Mouse (Mus musculus) macrophage (primary cell): ENCODE measurements around the gene Asna1. TPM values are rescaled to one million over a fixed set of nuclear protein-coding genes. Genes with fewer than 3 reads are reported as not detected.

Experiments used
- H3K27ac ChIP-seq: fragments of 350-480 bp; formaldehyde crosslinking; 2 replicates; pipeline ENCODE4 v1.9.0; 2021
- H3K36me3 ChIP-seq: fragments of 350-480 bp; formaldehyde crosslinking; 2 replicates; pipeline ENCODE4 v1.9.0; 2021; ENCODE audit errors: inconsistent target
- H3K4me3 ChIP-seq: fragments of 350-480 bp; formaldehyde crosslinking; 2 replicates; pipeline ENCODE4 v1.9.0; 2021; ENCODE audit errors: inconsistent target
- H3K79me2 ChIP-seq: fragments of 350-480 bp; formaldehyde crosslinking; 2 replicates; pipeline ENCODE4 v1.9.0; 2021; ENCODE audit errors: inconsistent target
- WGBS: methylation state at CpG from one replicate; pipeline ENCODE4 v1.1.7; 2026; ENCODE audit warnings: inconsistent platforms; ENCODE audit not compliant: missing documents; 5-methylcytosine and 5-hydroxymethylcytosine counted together
- polyA plus RNA-seq: library from polyadenylated mRNA; stranded (reverse); fragments of 250-400 nt; gene quantifications from 3 replicates; pipeline ENCODE4 v1.2.4, GENCODE M21; 2018; ENCODE audit warnings: inconsistent platforms

Gene Asna1
- polyA plus RNA-seq, 1 experiment from 2014 or later: 138 TPM

GRCm38 (mm10) chr8:84979599-84980421 is 45.3 kb downstream of the Asna1 start:
- Histone ChIP-seq H3K79me2 (peaks cover 18% of the 10 kb centered on the region), H3K36me3 (no peaks in the 10 kb centered on the region), H3K4me3 (peak overlapping the region; percentile 34; the same call in 1 of the 2 replicates), H3K27ac (peak overlapping the region; percentile 92)
- WGBS: 3% methylated on average over 35 of the region's 42 CpGs

- Histone ChIP-seq H3K36me3 (peaks cover 2% of the 10 kb centered on the region; the same call in 1 of the 2 replicates), H3K27ac (peak within 1 kb of the TSS; percentile 92), H3K79me2 (peaks cover 18% of the 10 kb centered on the region), H3K4me3 (peak within 1 kb of the TSS; percentile 78)
- WGBS: under 1% methylated on average over 56 of the region's 63 CpGs
Measured at GRCm38 (mm10) chr8:84978248-84978940, 46.7 kb downstream of the Asna1 start, which contains the start of gene Junb. Gene Junb, minus strand, starts transcription at chr8:84978718.

DNA sequence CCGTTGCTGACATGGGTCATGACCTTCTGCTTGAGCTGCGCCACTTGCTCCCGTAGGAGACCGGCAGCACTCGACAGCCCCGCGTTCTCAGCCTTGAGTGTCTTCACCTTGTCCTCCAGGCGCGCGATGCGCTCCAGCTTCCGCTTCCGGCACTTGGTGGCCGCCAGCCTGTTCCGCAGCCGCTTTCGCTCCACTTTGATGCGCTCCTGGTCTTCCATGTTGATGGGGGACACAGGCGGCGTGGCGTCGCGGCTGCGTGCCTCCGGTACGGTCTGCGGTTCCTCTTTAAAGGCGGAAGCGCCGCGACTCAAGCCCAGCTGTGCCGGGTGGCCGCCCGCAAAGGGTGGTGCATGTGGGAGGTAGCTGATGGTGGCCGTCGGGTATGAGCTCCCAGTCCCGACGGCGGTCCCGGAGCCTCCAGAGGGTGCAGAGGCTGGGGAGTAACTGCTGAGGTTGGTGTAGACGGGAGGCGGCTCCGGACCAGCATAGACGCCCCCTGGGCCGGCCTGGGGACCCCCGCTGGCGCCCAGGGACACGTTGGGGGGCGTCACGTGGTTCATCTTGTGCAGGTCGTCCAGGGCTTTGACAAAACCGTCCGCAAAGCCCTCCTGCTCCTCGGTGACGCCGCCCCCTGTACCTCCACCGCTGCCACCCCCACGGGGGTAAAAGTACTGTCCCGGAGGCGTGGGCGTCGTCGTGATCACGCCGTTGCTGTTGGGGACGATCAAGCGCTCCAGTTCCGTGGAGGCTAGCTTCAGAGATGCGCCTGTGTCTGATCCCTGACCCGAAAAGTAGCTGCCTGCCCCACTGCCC is 47.4 kb downstream of the Asna1 start:
- Histone ChIP-seq H3K79me2 (peaks cover 18% of the 10 kb centered on the region), H3K27ac (peak overlapping the region; percentile 86), H3K4me3 (peak overlapping the region; percentile 78), H3K36me3 (peaks cover 9% of the 10 kb centered on the region; the same call in 1 of the 2 replicates)
- under 1% methylated on average over 54 of the region's 70 CpGs for WGBS

DNA sequence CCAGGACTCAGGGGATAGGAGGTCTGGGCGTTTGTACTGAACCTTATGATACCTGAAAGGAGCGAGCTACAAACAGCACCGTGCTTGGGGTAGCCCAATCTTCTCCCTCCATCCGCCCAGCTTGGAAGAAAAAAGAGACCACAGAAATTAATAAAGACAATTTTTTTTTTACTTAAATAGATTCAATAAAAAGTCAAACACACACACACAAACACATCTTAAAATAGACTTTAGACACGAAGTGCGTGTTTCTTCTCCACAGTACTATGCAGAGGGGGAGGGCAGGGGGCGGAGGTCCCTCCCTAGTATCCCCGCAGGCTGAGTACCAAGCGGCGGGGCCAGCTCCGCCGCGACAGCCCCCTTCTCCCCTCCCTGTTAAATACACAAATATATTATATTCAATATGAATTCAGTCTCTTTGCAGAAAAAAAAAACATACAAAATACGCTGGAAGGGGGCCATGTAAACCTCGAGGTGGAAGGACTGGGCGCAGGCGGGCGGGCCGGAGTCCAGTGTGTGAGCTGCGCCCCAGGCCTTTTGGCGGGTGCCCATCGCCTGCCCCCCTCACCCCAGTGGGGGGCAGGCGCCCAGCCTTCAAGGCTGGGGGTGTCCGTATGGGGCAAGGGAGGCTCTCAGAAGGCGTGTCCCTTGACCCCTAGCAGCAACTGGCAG is 48.2 kb downstream of the Asna1 start:
- H3K79me2 ChIP-seq: peaks cover 18% of the 10 kb centered on the region
- peak overlapping the region; percentile 86 for H3K27ac ChIP-seq
- H3K4me3 ChIP-seq: peak overlapping the region; percentile 78
- peaks cover 16% of the 10 kb centered on the region for H3K36me3 ChIP-seq
- WGBS: 0% methylated on average over 19 of the region's 25 CpGs

- peaks cover 18% of the 10 kb centered on the region for H3K79me2 ChIP-seq
- 1% methylated on average over 40 of the region's 61 CpGs for WGBS
- H3K36me3 ChIP-seq: peaks cover 23% of the 10 kb centered on the region
- peak overlapping the region; percentile 78 for H3K4me3 ChIP-seq
- peak overlapping the region; percentile 86 for H3K27ac ChIP-seq
Measured at GRCm38 (mm10) chr8:84976031-84976762, 48.9 kb downstream of the Asna1 start.

GRCm38 (mm10) chr8:84975434-84975833 is 49.6 kb downstream of the Asna1 start:
- peaks cover 26% of the 10 kb centered on the region for H3K36me3 ChIP-seq
- H3K4me3 ChIP-seq: no peak overlapping the region
- peak overlapping the region; percentile 40; the same call in 1 of the 2 replicates for H3K27ac ChIP-seq
- WGBS: 35% methylated on average over 7 of the region's 7 CpGs
- peaks cover 24% of the 10 kb centered on the region for H3K79me2 ChIP-seq

- no peak overlapping the region; the same call in 1 of the 2 replicates for H3K4me3 ChIP-seq
- H3K36me3 ChIP-seq: peaks cover 26% of the 10 kb centered on the region
- H3K79me2 ChIP-seq: peaks cover 31% of the 10 kb centered on the region
- 65% methylated on average over 8 of the region's 8 CpGs for WGBS
- H3K27ac ChIP-seq: peak overlapping the region; percentile 28; the same call in 1 of the 2 replicates
Measured at GRCm38 (mm10) chr8:84974543-84975142, 50.4 kb downstream of the Asna1 start.

GRCm38 (mm10) chr8:84973803-84974542 is 51.1 kb downstream of the Asna1 start:
- WGBS: 72% methylated on average over 4 of the region's 4 CpGs
- H3K36me3 ChIP-seq: peaks cover 26% of the 10 kb centered on the region

GRCm38 (mm10) chr8:84973079-84973478 is 52.0 kb downstream of the Asna1 start:
- H3K4me3 ChIP-seq: no peak overlapping the region
- peaks cover 26% of the 10 kb centered on the region for H3K36me3 ChIP-seq
- H3K27ac ChIP-seq: no peak overlapping the region
- 93% methylated on average over 1 of the region's 1 CpGs for WGBS
- peaks cover 29% of the 10 kb centered on the region for H3K79me2 ChIP-seq

More at GRCm38 (mm10) chr8:84973803-84974542, 51.1 kb downstream of the Asna1 start:
- Histone ChIP-seq H3K27ac (no peak overlapping the region), H3K4me3 (no peak overlapping the region), H3K79me2 (peaks cover 31% of the 10 kb centered on the region)

DNA sequence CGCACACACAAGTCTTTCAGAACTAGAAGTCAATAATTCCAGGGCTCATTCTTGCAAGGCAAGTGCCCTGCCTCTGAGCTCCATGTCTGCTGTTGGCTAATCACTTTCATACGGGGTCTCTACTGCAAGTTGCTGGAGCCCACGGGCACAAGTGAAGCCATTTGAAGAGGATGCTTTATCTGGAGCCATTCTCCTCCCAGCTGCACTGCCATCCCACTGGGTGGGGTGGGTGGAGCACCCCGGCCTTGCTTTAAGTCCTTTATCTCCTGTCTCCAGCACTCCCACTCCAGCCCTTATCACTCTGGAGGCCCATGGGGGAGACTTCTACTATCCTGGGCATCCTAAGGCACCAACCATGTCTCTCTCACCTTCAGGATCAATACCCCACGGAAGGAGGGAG is 54.2 kb downstream of the Asna1 start:
- Histone ChIP-seq H3K36me3 (peaks cover 26% of the 10 kb centered on the region), H3K79me2 (peaks cover 13% of the 10 kb centered on the region), H3K27ac (no peak overlapping the region), H3K4me3 (no peak overlapping the region)
- 98% methylated on average over 5 of the region's 5 CpGs for WGBS

DNA sequence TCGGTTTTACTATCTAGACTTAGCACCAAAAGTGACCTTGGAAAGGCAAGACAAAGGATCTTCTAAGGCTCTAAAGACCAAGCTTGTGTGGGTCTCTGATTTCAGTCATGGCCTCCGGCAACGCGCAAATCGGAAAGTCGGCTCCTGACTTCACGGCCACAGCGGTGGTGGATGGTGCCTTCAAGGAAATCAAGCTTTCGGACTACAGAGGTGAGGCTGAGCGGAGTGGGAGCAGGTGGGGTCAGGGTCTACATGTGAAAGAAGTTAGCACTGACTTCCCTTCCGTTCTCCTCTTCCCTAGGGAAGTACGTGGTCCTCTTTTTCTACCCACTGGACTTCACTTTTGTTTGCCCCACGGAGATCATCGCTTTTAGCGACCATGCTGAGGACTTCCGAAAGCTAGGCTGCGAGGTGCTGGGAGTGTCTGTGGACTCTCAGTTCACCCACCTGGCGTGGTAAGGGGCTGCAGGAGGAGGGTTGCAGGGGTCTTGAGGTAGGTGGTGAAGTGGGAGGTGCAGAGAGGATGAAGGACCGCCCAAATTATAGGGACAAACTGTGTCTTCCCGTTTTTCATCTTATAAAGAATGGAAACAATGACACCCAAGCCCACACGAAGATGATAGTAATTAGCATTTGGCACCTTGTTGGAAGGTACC is 54.8 kb downstream of the Asna1 start:
- H3K36me3 ChIP-seq: peaks cover 26% of the 10 kb centered on the region
- H3K4me3 ChIP-seq: peak overlapping the region; percentile 79
- WGBS: 24% methylated on average over 20 of the region's 21 CpGs
- H3K27ac ChIP-seq: peak overlapping the region; percentile 88
- peaks cover 13% of the 10 kb centered on the region for H3K79me2 ChIP-seq
